Mouse (Mus musculus): Measurements from ENCODE around the gene Letmd1. TPM values are rescaled to one million over a fixed set of nuclear protein-coding genes. Genes with fewer than 3 reads are reported as not detected.

The Letmd1 gene
- polyA plus RNA-seq, 1 experiment from 2014 or later = 57.9 TPM

GRCm38 (mm10) chr15:100525405-100525804, 56.6 kb downstream of the Letmd1 start:
- Histone ChIP-seq H3K9ac (no peak overlapping the region), H3K4me1 (replicated peaks) (no peaks in the 10 kb centered on the region), H3K27me3 (no peaks in the 10 kb centered on the region), H3K4me3 (no peak overlapping the region), H3K27ac (replicated peaks) (no peak overlapping the region), H3K9me3 (no peaks in the 10 kb centered on the region), H3K4me2 (no peak overlapping the region), H3K36me3 (peaks cover 56% of the 10 kb centered on the region)
- WGBS = 95% methylated on average over 14 of the region's 14 CpGs
- no peak for ATAC-seq (ENCODE audit: low read depth)

- Histone ChIP-seq H3K36me3 (peaks cover 38% of the 10 kb centered on the region), H3K4me3 (no peak overlapping the region), H3K4me2 (no peak overlapping the region), H3K9me3 (no peaks in the 10 kb centered on the region), H3K27ac (replicated peaks) (no peak overlapping the region), H3K4me1 (replicated peaks) (no peaks in the 10 kb centered on the region), H3K27me3 (no peaks in the 10 kb centered on the region), H3K9ac (no peak overlapping the region)
- ATAC-seq (ENCODE audit: low read depth) = no peak
- 91% methylated on average over 5 of the region's 5 CpGs for WGBS
Measured at GRCm38 (mm10) chr15:100527900-100528299, 59.1 kb downstream of the Letmd1 start.

Other genes starting within 250 kb of the Letmd1 start
- gene Atf1, start 241.2 kb upstream of the Letmd1 start, polyA plus RNA-seq (2015; fragmentation: Nextera tagmentation; extraction: Ambion mirVana) = 14.8 and 17.7 TPM in 2 replicates
- gene Tmprss12, start 188.2 kb upstream of the Letmd1 start, polyA plus RNA-seq (2015; fragmentation: Nextera tagmentation; extraction: Ambion mirVana) = not detected in 2 replicates
- gene Mettl7a1, start 164.9 kb upstream of the Letmd1 start, polyA plus RNA-seq (2015; fragmentation: Nextera tagmentation; extraction: Ambion mirVana) = 4.6 and 5.1 TPM in 2 replicates
- 1.9 and 2.0 TPM in 2 replicates for gene Mettl7a3, start 134.1 kb upstream of the Letmd1 start, polyA plus RNA-seq (2015; fragmentation: Nextera tagmentation; extraction: Ambion mirVana)
- 2.3 and 2.6 TPM in 2 replicates for gene Methig1, start 115.9 kb upstream of the Letmd1 start, polyA plus RNA-seq (2015; fragmentation: Nextera tagmentation; extraction: Ambion mirVana)
- gene Mettl7a2, start 115.8 kb upstream of the Letmd1 start, polyA plus RNA-seq (2015; fragmentation: Nextera tagmentation; extraction: Ambion mirVana) = not detected in 2 replicates
- gene Higd1c, start 104.5 kb upstream of the Letmd1 start, polyA plus RNA-seq (2015; fragmentation: Nextera tagmentation; extraction: Ambion mirVana) = 3.1 and 3.2 TPM in 2 replicates
- 0.10 TPM in 1 of 2 replicates, not detected in the other for gene Gm5475, start 46.9 kb upstream of the Letmd1 start, polyA plus RNA-seq (2015; fragmentation: Nextera tagmentation; extraction: Ambion mirVana)
- 22.3 and 23.4 TPM in 2 replicates for gene Slc11a2, start 44.0 kb upstream of the Letmd1 start, polyA plus RNA-seq (2015; fragmentation: Nextera tagmentation; extraction: Ambion mirVana)
- gene Csrnp2, start 26.5 kb downstream of the Letmd1 start, polyA plus RNA-seq (2015; fragmentation: Nextera tagmentation; extraction: Ambion mirVana) = 39.1 and 43.8 TPM in 2 replicates
- 35.4 and 36.8 TPM in 2 replicates for gene Tfcp2, start 83.0 kb downstream of the Letmd1 start, polyA plus RNA-seq (2015; fragmentation: Nextera tagmentation; extraction: Ambion mirVana)
- gene Pou6f1, start 131.0 kb downstream of the Letmd1 start, polyA plus RNA-seq (2015; fragmentation: Nextera tagmentation; extraction: Ambion mirVana) = 38.8 and 41.6 TPM in 2 replicates
- 161 and 162 TPM in 2 replicates for gene Dazap2, start 146.3 kb downstream of the Letmd1 start, polyA plus RNA-seq (2015; fragmentation: Nextera tagmentation; extraction: Ambion mirVana)
- 3.1 and 4.1 TPM in 2 replicates for gene Smagp, start 167.9 kb downstream of the Letmd1 start, polyA plus RNA-seq (2015; fragmentation: Nextera tagmentation; extraction: Ambion mirVana)
- gene Bin2, start 200.5 kb downstream of the Letmd1 start, polyA plus RNA-seq (2015; fragmentation: Nextera tagmentation; extraction: Ambion mirVana) = 2.8 and 3.7 TPM in 2 replicates
- gene Cela1, start 218.9 kb downstream of the Letmd1 start, polyA plus RNA-seq (2015; fragmentation: Nextera tagmentation; extraction: Ambion mirVana) = 1.2 and 2.5 TPM in 2 replicates

Measured in neural tube, embryonic 13.5 days (tissue).